Mouse (Mus musculus) common myeloid progenitor, adult 5-6 weeks (primary cell): ENCODE measurements at regions not wholly inside any gene's neighbourhood (a gene's known extent, or its start where the extent isn't known, plus 50 kb on each side); places are given as distances from the start of the nearest gene placed in this dataset.
"Not testable (repeated sequence)": the region's sequence is repeated elsewhere in the genome, so short reads cannot be mapped to it uniquely, and the experiment has no call there.

Experiments
- ATAC-seq: replicated peaks from 2 replicates; pipeline ENCODE4 v1.8.0; 2016; ENCODE audit warnings: low read depth, mild to moderate bottlenecking, moderate TSS enrichment, inconsistent platforms; ENCODE audit not compliant: poor library complexity, severe bottlenecking

GRCm38 (mm10) chr1:95397188-95397587 is 83.8 kb downstream of the Fam174a start:
- ATAC-seq: peak; percentile 58; the same call in 1 of the 2 replicates

- peak; percentile 63 for ATAC-seq
These were observed 86.3 kb downstream of the Fam174a start for GRCm38 (mm10) chr1:95399764-95400163.

GRCm38 (mm10) chr1:95422253-95422652 is 108.8 kb downstream of the Fam174a start:
- no peak for ATAC-seq

GRCm38 (mm10) chr1:95425420-95425819 is 112.0 kb downstream of the Fam174a start:
- ATAC-seq: peak; percentile 50; the same call in 1 of the 2 replicates

GRCm38 (mm10) chr1:95437155-95437554 is 123.7 kb downstream of the Fam174a start:
- ATAC-seq: no peak

- ATAC-seq: no peak
These were observed 132.1 kb downstream of the Fam174a start for GRCm38 (mm10) chr1:95445541-95445940.

- ATAC-seq: no peak
These were observed 135.6 kb downstream of the Fam174a start for GRCm38 (mm10) chr1:95448962-95449558.

- peak; percentile 92 for ATAC-seq
These were observed 137.5 kb downstream of the Fam174a start for GRCm38 (mm10) chr1:95450920-95451332.

- not testable (repeated sequence) for ATAC-seq
These were observed 138.3 kb downstream of the Fam174a start for GRCm38 (mm10) chr1:95451755-95452154.

- no peak for ATAC-seq
These were observed 140.8 kb downstream of the Fam174a start for GRCm38 (mm10) chr1:95454246-95454645.

- peak; percentile 85 for ATAC-seq
These were observed 145.9 kb downstream of the Fam174a start for GRCm38 (mm10) chr1:95459355-95459754.

- ATAC-seq: peak; percentile 94
These were observed 154.7 kb downstream of the Fam174a start for GRCm38 (mm10) chr1:95468095-95468494.

- ATAC-seq: no peak
These were observed 155.3 kb downstream of the Fam174a start for GRCm38 (mm10) chr1:95468772-95469171.

GRCm38 (mm10) chr1:95470491-95470890 is 157.1 kb downstream of the Fam174a start:
- ATAC-seq: no peak

GRCm38 (mm10) chr1:95493004-95493403 is 174.4 kb downstream of the St8sia4 start:
- ATAC-seq: peak; percentile 65

GRCm38 (mm10) chr1:95500671-95501070 is 166.7 kb downstream of the St8sia4 start:
- ATAC-seq: not testable (repeated sequence)

- no peak for ATAC-seq
These were observed 158.7 kb downstream of the St8sia4 start for GRCm38 (mm10) chr1:95508718-95509117.

- peak; percentile 47; the same call in 1 of the 2 replicates for ATAC-seq
These were observed 138.6 kb downstream of the St8sia4 start for GRCm38 (mm10) chr1:95528726-95529125.

- ATAC-seq: no peak
These were observed 136.4 kb downstream of the St8sia4 start for GRCm38 (mm10) chr1:95531017-95531416.
